9 mouse cellular contexts compared by ENCODE assay signal in genomic region chr4:134852438-134853255, GRCm38 (mm10). TPM values are rescaled to one million over a fixed set of nuclear protein-coding genes. Genes with fewer than 3 reads are reported as not detected.
A peak's percentile ranks its signal among the peaks of the same experiment; 100 is the strongest.
DNase-seq lines count a peak whose midpoint lies in the region; ATAC-seq and TF ChIP-seq lines count a peak whose summit lies in the region.
"Had no signal": no experiment of that assay in that cellular context is flagged by ENCODE, and none has a peak within 500 bp of the region (broad histone marks: within the 10 kb centered on the region; RNA-seq: fewer than 3 reads in every experiment).

No protein-coding gene starts in this region.

- peak; percentile 71 for DNase-seq in adrenal gland, postnatal 14 days
- no peak for DNase-seq in adrenal gland, adult 8-10 months
- DNase-seq in embryonic facial prominence, embryonic 10.5 days (ENCODE audit: low spot score), result peak; percentile 76
- DNase-seq in heart, postnatal 14 days, result peak; percentile 55 to 74
- DNase-seq in limb, embryonic 14.5 days (ENCODE audit: low spot score), result peak; percentile 24
- peak; percentile 65 for DNase-seq in midbrain, embryonic 14.5 days
- peak; percentile 60 for DNase-seq in splenic B cell, adult 2 months (ENCODE audit: low read depth, low spot score)

- peaks cover 73% of the 10 kb centered on the region for H3K4me1 ChIP-seq in E14TG2a.4 (replicated peaks; ENCODE audit: low read depth, low read length)
- H3K4me1 ChIP-seq in embryonic facial prominence, embryonic 10.5 days, result peaks cover 48% of the 10 kb centered on the region
- H3K4me1 ChIP-seq in limb, embryonic 14.5 days (ENCODE audit: control insufficient read depth, insufficient read depth, low read length), result peaks cover 16% of the 10 kb centered on the region
- H3K4me1 ChIP-seq in midbrain, embryonic 14.5 days (ENCODE audit: control insufficient read depth, insufficient read depth, low read length), result peaks cover 24% of the 10 kb centered on the region

- H3K36me3 ChIP-seq in E14TG2a.4 (ENCODE audit: insufficient read depth, low read length), result peaks cover 13% of the 10 kb centered on the region
- no peaks in the 10 kb centered on the region; the same call in 1 of the 2 replicates for H3K36me3 ChIP-seq in embryonic facial prominence, embryonic 10.5 days (replicated peaks)
- H3K36me3 ChIP-seq in limb, embryonic 14.5 days (ENCODE audit: control insufficient read depth, insufficient read depth, low read length), result no peaks in the 10 kb centered on the region
- H3K36me3 ChIP-seq in midbrain, embryonic 14.5 days (ENCODE audit: control insufficient read depth, insufficient read depth, low read length), result no peaks in the 10 kb centered on the region
- H3K36me3 ChIP-seq in splenic B cell, adult 2 months (ENCODE audit: control insufficient read depth, insufficient read depth, low read length, poor library complexity, severe bottlenecking), result no peaks in the 10 kb centered on the region

- TF ChIP-seq POLR2A in limb, embryonic 14.5 days (IDR thresholded peaks at IDR 0.05; ENCODE audit: borderline replicate concordance, extremely low read depth, insufficient read depth, insufficient read length), result no peak

- WGBS in embryonic facial prominence, embryonic 10.5 days, result under 1% methylated on average over 106 of the region's 106 CpGs
- WGBS in limb, embryonic 14.5 days, result under 1% methylated on average over 60 of the region's 106 CpGs
- WGBS in midbrain, embryonic 14.5 days, result under 1% methylated on average over 91 of the region's 106 CpGs

- H3K9ac ChIP-seq in limb, embryonic 14.5 days (ENCODE audit: low read depth, low read length, severe bottlenecking), result peak overlapping the region; percentile 96
- peak overlapping the region; percentile 100 for H3K9ac ChIP-seq in midbrain, embryonic 14.5 days (replicated peaks; ENCODE audit: low read length)

- H3K27ac ChIP-seq in embryonic facial prominence, embryonic 10.5 days (replicated peaks), result peak overlapping the region; percentile 98
- H3K27ac ChIP-seq in limb, embryonic 14.5 days (replicated peaks; ENCODE audit: low read depth, low read length), result peak overlapping the region; percentile 90
- H3K27ac ChIP-seq in midbrain, embryonic 14.5 days (replicated peaks; ENCODE audit: low read depth, low read length), result peak overlapping the region; percentile 98

- peak; percentile 8; the same call in 1 of the 2 replicates for ATAC-seq in limb, embryonic 14.5 days (ENCODE audit: low FRiP score, low read depth)
- peak; percentile 15 for ATAC-seq in midbrain, embryonic 14.5 days (ENCODE audit: low FRiP score, low TSS enrichment)

- no peak for TF ChIP-seq CTCF in E14TG2a.4 (conservative IDR thresholded peaks at IDR 0.05; ENCODE audit: low read length)

- H3K9me3 ChIP-seq in E14TG2a.4 (ENCODE audit: low read length), result no peaks in the 10 kb centered on the region
- H3K9me3 ChIP-seq in embryonic facial prominence, embryonic 10.5 days, result no peaks in the 10 kb centered on the region
- no peaks in the 10 kb centered on the region for H3K9me3 ChIP-seq in limb, embryonic 14.5 days (ENCODE audit: control insufficient read depth, low read length)
- H3K9me3 ChIP-seq in midbrain, embryonic 14.5 days (ENCODE audit: control insufficient read depth, low read length), result no peaks in the 10 kb centered on the region

- peak overlapping the region; percentile 96 for H3K4me3 ChIP-seq in E14TG2a.4 (replicated peaks; ENCODE audit: low read length)
- peak overlapping the region; percentile 99 for H3K4me3 ChIP-seq in embryonic facial prominence, embryonic 10.5 days
- peak overlapping the region; percentile 97 for H3K4me3 ChIP-seq in limb, embryonic 14.5 days (replicated peaks; ENCODE audit: low read length)
- peak overlapping the region; percentile 98 for H3K4me3 ChIP-seq in midbrain, embryonic 14.5 days (replicated peaks; ENCODE audit: low read depth, low read length)

- peaks cover 3% of the 10 kb centered on the region for H3K27me3 ChIP-seq in E14TG2a.4 (ENCODE audit: insufficient read depth, low read length)
- H3K27me3 ChIP-seq in embryonic facial prominence, embryonic 10.5 days (replicated peaks; ENCODE audit: low read depth, poor library complexity, severe bottlenecking), result peaks cover 29% of the 10 kb centered on the region
- H3K27me3 ChIP-seq in limb, embryonic 14.5 days (ENCODE audit: control insufficient read depth, insufficient read depth, low read length), result no peaks in the 10 kb centered on the region
- peaks cover 10% of the 10 kb centered on the region for H3K27me3 ChIP-seq in midbrain, embryonic 14.5 days (ENCODE audit: control insufficient read depth, insufficient read depth, low read length)
- no peaks in the 10 kb centered on the region for H3K27me3 ChIP-seq in splenic B cell, adult 2 months (ENCODE audit: control insufficient read depth, insufficient read depth, low read length, poor library complexity, severe bottlenecking)

- peak overlapping the region; percentile 82 for H3K4me2 ChIP-seq in limb, embryonic 14.5 days (replicated peaks; ENCODE audit: low read depth, low read length, severe bottlenecking)
- H3K4me2 ChIP-seq in midbrain, embryonic 14.5 days (ENCODE audit: low read length), result peak overlapping the region; percentile 59

- intact Hi-C loops in heart, postnatal 14 days (cut with DNase I), result no loop called here

RNA-seq across cellular contexts. Expression of gene Maco1, which starts 0.5 kb away (rescaled TPM):
- 35.3 and 35.6 TPM in 2 replicates for total RNA-seq in adrenal gland, postnatal 14 days (2021)
- 10 to 100 TPM; 36.2 to 51.0 (median 47.8) TPM for total RNA-seq in adrenal gland, adult 8-10 months (2022)
- polyA plus RNA-seq in embryonic facial prominence, embryonic 10.5 days (2016; fragmentation: Nextera tagmentation; extraction: Ambion mirVana), result 38.9 and 42.5 TPM in 2 replicates
- total RNA-seq in heart, postnatal 14 days (2021), result 10 to 100 TPM; 22.1 to 25.5 TPM
- 26.1 and 29.5 TPM in 2 replicates for polyA plus RNA-seq in limb, embryonic 14.5 days (2012; rRNA removed)
- polyA plus RNA-seq in limb, embryonic 14.5 days (2014; fragmentation: Nextera tagmentation; extraction: Ambion mirVana), result 40.4 and 47.1 TPM in 2 replicates
- polyA plus RNA-seq in midbrain, embryonic 14.5 days (2014; fragmentation: Nextera tagmentation; extraction: Ambion mirVana), result 100 and 102 TPM in 2 replicates

RNA-seq across cellular contexts. Expression of gene Rhd, which starts 11.7 kb away (rescaled TPM):
- 1.1 and 8.4 TPM in 2 replicates for total RNA-seq in adrenal gland, postnatal 14 days (2021)
- total RNA-seq in adrenal gland, adult 8-10 months (2022), result 1 to 10 TPM in 1 of 4 experiments, under 1 TPM in 1, not detected in 2; 0.84 to 1.1 TPM
- polyA plus RNA-seq in embryonic facial prominence, embryonic 10.5 days (2016; fragmentation: Nextera tagmentation; extraction: Ambion mirVana), result 8.2 and 11.2 TPM in 2 replicates
- total RNA-seq in heart, postnatal 14 days (2021), result 1 to 10 TPM; 2.5 TPM
- 3.3 and 3.6 TPM in 2 replicates for polyA plus RNA-seq in limb, embryonic 14.5 days (2012; rRNA removed)
- polyA plus RNA-seq in limb, embryonic 14.5 days (2014; fragmentation: Nextera tagmentation; extraction: Ambion mirVana), result 3.6 and 4.1 TPM in 2 replicates
- polyA plus RNA-seq in midbrain, embryonic 14.5 days (2014; fragmentation: Nextera tagmentation; extraction: Ambion mirVana), result 0.54 and 0.61 TPM in 2 replicates
- total RNA-seq: layer of hippocampus, adult 18-20 months had no signal
